Mouse (Mus musculus) spleen, adult 2 months (tissue): ENCODE data around the gene Uba6. TPM values are rescaled to one million over a fixed set of nuclear protein-coding genes. Genes with fewer than 3 reads are reported as not detected.

Experiments used
- DNase-seq, 2 experiments: peaks; one replicate each; pipeline versions ENCODE4 v3.0.0 to v3.0.0-alpha.2; 2012 to 2021; ENCODE audit warnings: low spot score in 2 of 2, low read depth in 1 of 2
- H3K27ac ChIP-seq: fragments of 200-500 bp; 2 replicates; pipeline ENCODE4 v1.5.1; 2012; ENCODE audit warnings: low read length, inconsistent platforms; ENCODE audit not compliant: insufficient read depth
- H3K27me3 ChIP-seq: fragments of 200-500 bp; 2 replicates; pipeline ENCODE4 v1.6.1; 2012; ENCODE audit warnings: mild to moderate bottlenecking, moderate library complexity, low read length, inconsistent platforms; ENCODE audit not compliant: control insufficient read depth, insufficient read depth
- H3K36me3 ChIP-seq: fragments of 200-500 bp; 2 replicates; pipeline ENCODE4 v1.6.1; 2012; ENCODE audit warnings: mild to moderate bottlenecking, low read length, inconsistent platforms; ENCODE audit not compliant: control insufficient read depth, insufficient read depth
- H3K4me1 ChIP-seq: fragments of 200-500 bp; 2 replicates; pipeline ENCODE4 v1.6.1; 2011; ENCODE audit warnings: inconsistent platforms; ENCODE audit not compliant: control insufficient read depth, insufficient read depth, insufficient read length
- H3K4me3 ChIP-seq: fragments of 200-500 bp; 2 replicates; pipeline ENCODE4 v1.5.1; 2011; ENCODE audit warnings: mild to moderate bottlenecking, inconsistent platforms; ENCODE audit not compliant: insufficient read depth, insufficient read length; ENCODE audit errors: extremely low read depth
- CTCF ChIP-seq: fragments of 200-500 bp; IDR thresholded peaks from 2 replicates; pipeline ENCODE4 v1.5.1; 2011; ENCODE audit warnings: mild to moderate bottlenecking, inconsistent platforms; ENCODE audit not compliant: insufficient read depth, insufficient read length, insufficient replicate concordance; ENCODE audit errors: extremely low read depth
- POLR2A ChIP-seq: fragments of 200-500 bp; IDR thresholded peaks from 2 replicates; pipeline ENCODE4 v1.6.1; 2011; ENCODE audit warnings: low read depth, low read length, inconsistent platforms
- WGBS: fragments of 180-500 bp; shearing (Covaris S2); methylation state at CpG from one replicate; pipeline ENCODE4 v1.1.7; 2018; 5-methylcytosine and 5-hydroxymethylcytosine counted together
- polyA plus RNA-seq: library from polyadenylated mRNA; depleted of rRNA; stranded (reverse); fragments of >200 nt; gene quantifications from 2 replicates; pipeline ENCODE4 v1.2.3, GENCODE M21; 2012

Gene Uba6
- polyA plus RNA-seq, 1 experiment = 0.86 TPM

DNA sequence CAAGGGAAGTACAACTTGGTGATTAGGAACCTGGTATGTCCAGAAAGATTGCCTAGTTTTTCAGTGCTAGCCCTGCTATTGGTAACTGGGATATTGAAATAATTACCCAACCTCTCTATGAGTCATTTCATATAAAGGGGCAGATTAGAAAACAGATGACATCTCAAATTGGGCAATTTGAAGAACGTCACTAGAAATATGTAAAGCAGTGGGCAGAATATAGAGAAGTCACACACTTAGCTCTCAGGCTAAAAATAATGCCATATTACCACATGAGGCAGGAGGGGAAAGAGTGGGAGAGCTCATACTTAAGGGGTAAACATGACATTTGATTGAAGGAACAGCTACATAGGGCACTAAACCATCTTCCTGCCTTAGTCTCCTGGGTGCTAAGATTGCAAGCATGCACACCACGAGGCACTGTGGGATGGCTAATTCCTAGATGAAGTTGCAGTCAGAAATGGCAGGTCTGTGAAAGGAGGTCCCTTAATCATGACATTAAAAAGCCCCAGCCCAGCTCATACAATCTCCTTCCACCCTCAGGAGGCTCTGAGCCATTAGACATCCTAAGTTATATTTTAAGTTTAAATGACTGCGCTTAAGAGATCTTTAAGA is 93.8 kb downstream of the Uba6 start:
- DNase-seq = peak; percentile 26 to 80
- 34% methylated on average over 3 of the region's 3 CpGs for WGBS
- Histone ChIP-seq H3K27ac (peak overlapping the region; percentile 84), H3K4me1 (peaks cover 14% of the 10 kb centered on the region), H3K4me3 (no peak overlapping the region), H3K36me3 (peaks cover 12% of the 10 kb centered on the region), H3K27me3 (no peaks in the 10 kb centered on the region)
- TF ChIP-seq POLR2A (no peak), CTCF (no peak)

DNA sequence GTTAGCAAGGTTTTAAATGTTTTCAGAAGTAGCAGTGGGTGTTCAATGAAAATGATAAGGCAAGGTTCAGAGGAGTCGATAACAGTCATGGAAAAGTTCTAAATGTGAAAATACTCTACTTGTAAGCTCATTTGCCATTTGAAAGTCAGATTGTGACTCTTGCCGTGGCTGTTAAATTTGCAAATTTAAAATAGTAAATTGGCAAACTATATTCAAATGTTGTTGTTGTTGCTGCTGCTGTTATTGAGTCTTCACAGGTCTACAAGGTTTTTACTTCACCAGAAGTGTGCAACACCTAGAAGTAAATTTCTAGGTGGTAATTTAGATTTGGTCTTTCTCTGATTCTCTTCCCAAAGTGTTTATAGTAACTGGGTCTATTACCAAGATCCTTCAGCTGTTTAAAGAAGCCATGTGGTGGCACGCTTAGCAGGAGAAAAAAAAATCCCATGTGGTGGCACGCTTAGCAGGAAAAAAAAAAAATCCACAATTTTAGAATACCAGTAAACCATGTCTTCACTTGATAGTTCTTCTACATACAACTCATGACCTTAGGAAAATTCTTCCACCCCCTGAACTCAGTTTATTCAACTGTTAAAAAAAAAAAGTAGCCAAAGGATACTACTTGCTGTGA is 99.7 kb downstream of the Uba6 start:
- Histone ChIP-seq H3K36me3 (no peaks in the 10 kb centered on the region; the same call in 1 of the 2 replicates), H3K27ac (peak overlapping the region; percentile 26; the same call in 1 of the 2 replicates), H3K4me3 (peak overlapping the region; percentile 45), H3K27me3 (no peaks in the 10 kb centered on the region), H3K4me1 (peaks cover 8% of the 10 kb centered on the region)
- no peak for DNase-seq
- 10% methylated on average over 4 of the region's 4 CpGs for WGBS
- TF ChIP-seq POLR2A (no peak), CTCF (no peak)

DNA sequence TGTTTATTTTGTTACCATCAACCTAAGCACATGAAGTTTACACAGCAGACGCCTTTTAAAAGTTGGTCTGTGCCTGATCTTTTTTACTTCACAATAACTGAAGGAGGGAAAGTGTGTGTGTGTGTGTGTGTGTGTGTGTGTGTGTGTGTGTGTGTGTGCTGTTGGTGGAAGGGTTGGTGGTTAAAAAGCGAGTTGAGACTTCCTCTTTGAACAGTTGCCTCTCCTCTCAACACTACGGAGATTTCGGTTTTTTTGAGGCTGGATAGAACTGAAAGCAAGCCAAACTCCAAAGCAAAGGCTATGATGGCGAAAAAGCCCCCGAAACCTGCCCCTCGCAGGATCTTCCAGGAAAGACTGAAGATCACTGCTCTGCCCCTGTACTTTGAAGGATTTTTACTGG is 101.1 kb downstream of the Uba6 start, which contains the start of gene Stap1:
TSS of gene Stap1 (plus strand) at position 209 of the 400 bp plus-strand sequence.
- 7% methylated on average over 7 of the region's 7 CpGs for WGBS
- peak within 1 kb of the TSS; percentile 70 for H3K4me3 ChIP-seq
- TF ChIP-seq POLR2A (peak; percentile 59), CTCF (no peak)
- H3K36me3 ChIP-seq = no peaks in the 10 kb centered on the region; the same call in 1 of the 2 replicates
- H3K4me1 ChIP-seq = peaks cover 9% of the 10 kb centered on the region
- peak; percentile 53 to 79 for DNase-seq
- no peaks in the 10 kb centered on the region for H3K27me3 ChIP-seq
- H3K27ac ChIP-seq = peak within 1 kb of the TSS; percentile 94

GRCm38 (mm10) chr5:86069121-86069520 is 103.5 kb downstream of the Uba6 start:
- Histone ChIP-seq H3K36me3 (no peaks in the 10 kb centered on the region), H3K27ac (no peak overlapping the region), H3K4me1 (peaks cover 7% of the 10 kb centered on the region), H3K27me3 (no peaks in the 10 kb centered on the region), H3K4me3 (no peak overlapping the region)
- 64% methylated on average over 6 of the region's 6 CpGs for WGBS
- DNase-seq = no peak
- TF ChIP-seq CTCF (no peak), POLR2A (no peak)

GRCm38 (mm10) chr5:86068451-86068850 is 104.2 kb downstream of the Uba6 start:
- H3K27me3 ChIP-seq = no peaks in the 10 kb centered on the region
- no peak for TF ChIP-seq CTCF
- no peak for TF ChIP-seq POLR2A
- peak overlapping the region; percentile 24; the same call in 1 of the 2 replicates for H3K27ac ChIP-seq
- H3K36me3 ChIP-seq = no peaks in the 10 kb centered on the region
- no peak overlapping the region for H3K4me3 ChIP-seq
- H3K4me1 ChIP-seq = peaks cover 5% of the 10 kb centered on the region
- WGBS = 44% methylated on average over 3 of the region's 3 CpGs
- DNase-seq = no peak

DNA sequence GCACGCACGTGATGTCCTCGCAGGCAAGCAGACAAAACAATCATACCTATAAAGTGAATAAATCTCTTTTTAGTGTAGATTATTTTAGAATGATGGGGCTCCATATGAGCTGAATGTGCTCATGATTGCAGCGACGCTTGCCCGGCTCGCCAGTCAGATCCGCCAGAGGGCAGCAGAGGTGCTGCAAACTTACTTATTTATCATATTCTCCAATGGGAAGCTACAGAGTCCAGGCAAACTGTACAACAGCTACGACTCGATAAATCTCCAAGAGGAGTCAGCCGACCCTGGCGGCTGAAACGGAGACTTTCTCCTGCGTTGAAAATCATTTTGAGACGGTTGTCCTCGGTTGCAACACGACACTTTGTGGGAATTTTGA is 106.1 kb downstream of the Uba6 start:
- peak; percentile 69 to 89 for DNase-seq
- Histone ChIP-seq H3K27ac (peak overlapping the region; percentile 34), H3K36me3 (no peaks in the 10 kb centered on the region), H3K4me3 (peak overlapping the region; percentile 55; the same call in 1 of the 2 replicates), H3K27me3 (no peaks in the 10 kb centered on the region), H3K4me1 (peaks cover 5% of the 10 kb centered on the region; the same call in 1 of the 2 replicates)
- TF ChIP-seq CTCF = peak; percentile 83
- TF ChIP-seq POLR2A = no peak
- WGBS = under 1% methylated on average over 17 of the region's 17 CpGs
